Mouse (Mus musculus) adrenal gland, adult 18-20 months (tissue): ENCODE measurements around the gene Erbb3. TPM values are rescaled to one million over a fixed set of nuclear protein-coding genes. Genes with fewer than 3 reads are reported as not detected.

Experiments used
- DNase-seq, 2 experiments: peaks; one replicate each; pipeline ENCODE4 v3.0.0; 2021 to 2022; ENCODE audit warnings: low spot score in 2 of 2
- microRNA-seq, 2 experiments: library from miRNA; unstranded; fragments of <30 nt; microRNA quantifications; one replicate each; pipeline ENCODE4 v1.2.0; 2021; ENCODE audit warnings: borderline number of aligned reads in 2 of 2
- total RNA-seq, 2 experiments: library from RNA; stranded (reverse); gene quantifications; 1 replicate in 1 of 2; 2 replicates in 1 of 2; pipeline ENCODE4 v1.2.3; 2021

Erbb3 gene
- total RNA-seq, 2 experiments from 2014 or later = 2.6 to 4.0 TPM

- no peak for DNase-seq
These were observed 53.7 kb downstream of the Erbb3 start for GRCm38 (mm10) chr10:128535624-128536265.

GRCm38 (mm10) chr10:128535206-128535605 is 54.2 kb downstream of the Erbb3 start:
- DNase-seq = no peak

DNA sequence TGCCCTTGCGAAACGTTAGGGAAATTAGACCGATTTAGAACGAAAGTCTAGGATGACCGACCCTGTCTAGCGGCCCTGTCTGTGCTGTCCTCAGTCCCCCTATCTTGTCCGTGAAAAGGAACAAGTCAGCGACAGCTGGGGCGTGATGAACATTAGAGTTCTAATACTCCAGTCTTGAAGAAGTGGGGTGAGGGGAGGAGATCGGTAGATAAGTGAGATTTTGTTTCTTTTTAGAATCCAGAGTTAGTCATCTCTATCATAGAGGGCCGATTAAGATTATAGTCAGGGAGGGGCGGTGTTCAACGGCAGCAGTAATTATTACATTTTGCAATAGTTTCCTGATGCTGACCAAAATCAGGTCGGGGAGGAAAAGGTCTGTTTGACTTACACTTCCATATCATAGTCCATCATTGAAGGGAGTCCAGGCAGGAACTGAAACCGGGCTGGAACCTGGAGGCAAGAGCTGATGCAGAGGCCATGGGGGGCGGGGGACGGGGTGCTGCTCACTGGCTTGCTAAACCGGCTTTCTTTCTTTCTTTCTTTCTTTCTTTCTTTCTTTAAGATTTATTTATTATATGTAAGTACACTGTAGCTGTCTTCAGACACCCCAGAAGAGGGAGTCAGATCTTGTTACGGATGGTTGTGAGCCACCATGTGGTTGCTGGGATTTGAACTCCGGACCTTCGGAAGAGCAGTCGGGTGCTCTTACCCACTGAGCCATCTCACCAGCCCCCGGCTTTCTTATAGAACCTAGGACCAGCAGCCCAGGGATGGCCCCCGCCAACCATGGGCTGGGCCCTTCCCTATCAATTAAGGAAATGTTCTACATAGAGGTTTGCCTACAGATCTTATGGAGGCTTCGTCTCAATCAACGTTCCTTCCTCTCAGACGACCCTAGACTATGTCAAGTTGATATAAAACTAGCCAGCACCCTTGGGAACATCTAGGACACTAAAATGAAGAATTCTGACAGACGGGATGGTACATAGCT is 62.8 kb downstream of the Erbb3 start:
- DNase-seq = no peak

GRCm38 (mm10) chr10:128525671-128526308 is 63.7 kb downstream of the Erbb3 start, which contains the start of gene Esyt1:
TSS of gene Esyt1 (minus strand) at chr10:128525871.
- peak; percentile 81 to 88 for DNase-seq

DNA sequence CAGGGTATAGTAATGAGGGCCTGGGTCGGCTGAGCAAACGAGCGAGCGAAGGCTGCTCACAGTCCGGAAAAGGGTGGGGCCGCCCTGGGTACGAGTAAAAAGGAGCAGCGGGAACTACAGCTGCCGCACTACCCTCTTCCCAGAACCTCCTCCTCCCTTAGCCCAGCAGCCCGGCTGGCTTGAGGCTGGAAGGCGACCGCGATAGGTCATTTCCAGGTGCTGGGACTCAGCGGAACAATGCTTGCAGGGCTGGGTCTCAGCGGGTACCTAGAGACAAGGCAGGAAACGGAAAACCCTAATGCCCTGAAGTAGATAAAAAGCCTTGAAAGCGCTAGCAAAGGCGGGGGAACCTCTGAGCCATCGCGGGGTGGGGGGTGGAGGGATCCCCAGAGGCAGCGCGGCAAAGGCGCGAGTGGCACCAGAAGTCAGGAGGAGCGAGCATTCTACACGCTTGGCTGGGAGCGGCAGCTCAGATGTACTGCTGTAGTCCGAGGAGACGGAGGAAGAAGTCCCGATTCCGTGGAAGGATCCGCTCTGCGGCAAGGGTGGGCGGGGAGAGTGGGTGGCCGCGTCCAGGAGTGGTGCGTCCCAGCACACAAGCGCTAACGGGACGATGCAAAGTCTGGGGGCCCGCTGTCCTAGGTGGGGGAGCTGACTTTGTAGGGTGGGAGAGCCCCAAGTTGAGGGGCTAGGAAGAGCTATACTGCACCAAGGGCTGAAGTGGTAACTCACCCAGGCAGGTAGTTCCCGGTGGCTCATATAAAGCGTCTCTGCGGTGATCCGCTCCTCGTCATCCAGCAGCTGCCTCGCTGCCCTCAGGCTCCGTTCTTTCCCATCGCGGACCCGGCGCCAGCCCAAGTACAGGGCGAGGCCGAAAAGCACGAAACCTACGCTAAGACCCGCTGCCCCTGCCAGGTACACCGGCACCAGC is 64.5 kb downstream of the Erbb3 start:
- peak; percentile 27 to 48 for DNase-seq

DNA sequence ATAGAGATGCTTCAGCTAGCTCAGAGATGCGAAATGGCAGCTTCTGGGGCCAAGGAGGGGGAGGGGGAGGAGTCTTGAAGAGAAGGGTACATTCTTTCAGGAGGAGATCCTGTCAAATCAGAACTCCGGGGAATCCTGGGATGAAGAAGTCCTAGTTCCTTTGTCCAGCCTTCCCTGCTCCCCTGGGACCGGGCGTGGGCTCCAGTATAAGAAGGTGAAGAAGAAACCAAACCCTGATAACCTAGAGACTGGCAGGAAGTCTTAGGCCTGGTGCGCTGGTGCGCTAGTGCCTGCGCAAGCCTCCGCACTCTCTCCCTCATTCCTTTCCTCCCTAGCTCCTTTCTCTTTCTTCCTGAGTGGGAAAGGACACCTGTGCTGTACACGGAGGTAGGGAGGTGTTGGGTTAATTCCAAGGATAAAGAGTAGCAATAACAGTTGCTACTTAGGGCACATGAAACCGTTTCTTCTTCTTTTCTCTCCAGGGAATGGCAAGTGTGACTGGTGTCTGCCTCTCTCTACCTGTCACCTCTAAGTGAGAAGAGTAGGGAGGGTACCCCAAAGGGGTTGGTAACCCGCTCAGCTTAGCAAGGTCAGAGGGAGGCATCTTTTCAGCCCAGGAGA is 65.2 kb downstream of the Erbb3 start:
- DNase-seq = no peak

GRCm38 (mm10) chr10:128522351-128522750 is 67.1 kb downstream of the Erbb3 start:
- no peak for DNase-seq

GRCm38 (mm10) chr10:128520591-128520990 is 68.9 kb downstream of the Erbb3 start:
- no peak for DNase-seq

GRCm38 (mm10) chr10:128518833-128519232 is 70.6 kb downstream of the Erbb3 start:
- DNase-seq = peak; percentile 48 to 62

Small RNA genes lying within 50 kb of the gene (microRNA-seq; reads per million reads assigned to microRNA genes)
- gene Gm47275 = 0 to 0.47 reads per million in 2 experiments
- 0 reads per million in 2 experiments for gene Mir6917

Other genes starting within 250 kb of the Erbb3 start
- gene Coq10a, start 220.7 kb downstream of the Erbb3 start, total RNA-seq = 10 to 100 TPM; 79.8 to 90.2 TPM
- gene Ankrd52, start 212.5 kb downstream of the Erbb3 start, total RNA-seq = 10 to 100 TPM; 61.7 to 61.8 TPM
- under 1 TPM in 1 of 2 experiments, not detected in 1; 0.16 TPM for gene Slc39a5, start 188.4 kb downstream of the Erbb3 start, total RNA-seq
- 10 to 100 TPM; 74.3 to 75.2 TPM for gene Nabp2, start 178.2 kb downstream of the Erbb3 start, total RNA-seq
- gene Rnf41, start 178.0 kb downstream of the Erbb3 start, total RNA-seq = 10 to 100 TPM; 40.0 to 42.2 TPM
- gene Smarcc2, start 130.4 kb downstream of the Erbb3 start, total RNA-seq = 100 to 1,000 TPM; 113 to 116 TPM
- gene Myl6, start 95.5 kb downstream of the Erbb3 start, total RNA-seq = 100 to 1,000 TPM; 816 to 933 TPM
- 10 to 100 TPM in 1 of 2 experiments, 1 to 10 TPM in 1; 5.3 to 11.6 TPM for gene Myl6b, start 91.0 kb downstream of the Erbb3 start, total RNA-seq
- gene Esyt1, start 63.8 kb downstream of the Erbb3 start, total RNA-seq = 10 to 100 TPM; 23.6 to 39.0 TPM
- gene Zc3h10, start 41.9 kb downstream of the Erbb3 start, total RNA-seq = 10 to 100 TPM; 14.5 TPM
- 1,000 to 10,000 TPM; 2,692 to 2,714 TPM for gene Rpl41, start 40.3 kb downstream of the Erbb3 start, total RNA-seq
- 10 to 100 TPM; 72.6 to 85.2 TPM for gene Pa2g4, start 23.7 kb downstream of the Erbb3 start, total RNA-seq
- 100 to 1,000 TPM; 564 to 729 TPM for gene Rps26, start 37.1 kb upstream of the Erbb3 start, total RNA-seq
- 1 to 10 TPM; 2.3 TPM for gene Ikzf4, start 56.3 kb upstream of the Erbb3 start, total RNA-seq
- gene Suox, start 84.4 kb upstream of the Erbb3 start, total RNA-seq = 10 to 100 TPM; 29.4 to 37.6 TPM
- 100 to 1,000 TPM; 112 to 122 TPM for gene Rab5b, start 106.6 kb upstream of the Erbb3 start, total RNA-seq
- gene Pmel, start 114.5 kb upstream of the Erbb3 start, total RNA-seq = 1 to 10 TPM in 1 of 2 experiments, under 1 TPM in 1; 0.42 to 1.1 TPM
- gene Cdk2, start 115.4 kb upstream of the Erbb3 start, total RNA-seq = 10 to 100 TPM; 12.8 to 13.1 TPM
- 10 to 100 TPM; 16.3 to 18.1 TPM for gene Dgka, start 155.2 kb upstream of the Erbb3 start, total RNA-seq
- 10 to 100 TPM; 21.6 to 23.8 TPM for gene Pym1, start 158.2 kb upstream of the Erbb3 start, total RNA-seq
- gene Mmp19, start 201.3 kb upstream of the Erbb3 start, total RNA-seq = 10 to 100 TPM; 33.1 to 41.7 TPM
- 10 to 100 TPM; 60.0 to 67.1 TPM for gene Dnajc14, start 214.4 kb upstream of the Erbb3 start, total RNA-seq
- 1 to 10 TPM; 6.7 to 7.6 TPM for gene Tmem198b, start 214.7 kb upstream of the Erbb3 start, total RNA-seq
- 10 to 100 TPM; 52.6 to 53.4 TPM for gene Sarnp, start 227.7 kb upstream of the Erbb3 start, total RNA-seq
- 10 to 100 TPM; 45.2 to 52.3 TPM for gene Ormdl2, start 232.0 kb upstream of the Erbb3 start, total RNA-seq